Mouse (Mus musculus): Measurements from ENCODE around the gene Rasgrp4. TPM values are rescaled to one million over a fixed set of nuclear protein-coding genes. Genes with fewer than 3 reads are reported as not detected.
"Not testable (repeated sequence)": the region's sequence is repeated elsewhere in the genome, so short reads cannot be mapped to it uniquely, and the experiment has no call there.

The Rasgrp4 gene
- polyA plus RNA-seq, 1 experiment from 2014 or later: 1.1 TPM

DNA sequence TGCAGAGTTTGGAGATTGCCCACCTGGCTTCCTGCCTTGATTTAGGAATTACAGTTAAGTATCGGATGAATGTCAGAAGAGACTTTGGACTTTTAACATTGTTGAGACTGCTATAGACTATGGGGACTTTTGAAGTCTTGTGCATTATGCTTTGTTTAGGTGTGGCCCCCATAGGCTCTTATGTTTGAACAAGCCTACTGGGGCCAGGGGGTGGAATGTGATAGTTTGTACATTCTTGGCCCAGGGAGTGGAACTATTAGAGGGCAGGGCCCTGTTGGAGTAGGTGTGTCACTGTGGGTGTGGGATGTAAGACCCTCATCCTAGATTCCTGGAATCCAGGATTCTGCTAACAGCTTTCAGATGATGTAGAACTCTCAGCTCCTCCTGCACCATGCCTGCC lies 59.6 kb downstream of the Rasgrp4 start:
- not testable (repeated sequence) for H3K36me3 ChIP-seq; H3K27me3 ChIP-seq; ATAC-seq (ENCODE audit: insufficient number of reproducible peaks, insufficient read depth, low FRiP score, low TSS enrichment); H3K9ac ChIP-seq; H3K4me3 ChIP-seq; H3K27ac ChIP-seq; H3K4me1 ChIP-seq; H3K4me2 ChIP-seq (replicated peaks); H3K9me3 ChIP-seq
- WGBS: 89% methylated on average over 1 of the region's 1 CpGs

GRCm38 (mm10) chr7:29202577-29202976 lies 67.9 kb downstream of the Rasgrp4 start:
- WGBS: 91% methylated on average over 6 of the region's 6 CpGs
- Histone ChIP-seq H3K4me3 (no peak overlapping the region), H3K9ac (no peak overlapping the region), H3K36me3 (no peaks in the 10 kb centered on the region), H3K9me3 (no peaks in the 10 kb centered on the region), H3K4me2 (replicated peaks) (no peak overlapping the region), H3K27me3 (no peaks in the 10 kb centered on the region), H3K4me1 (no peaks in the 10 kb centered on the region), H3K27ac (no peak overlapping the region)
- no peak for ATAC-seq (ENCODE audit: insufficient number of reproducible peaks, insufficient read depth, low FRiP score, low TSS enrichment)

Other genes with a start within 250 kb of the Rasgrp4 start
- gene Actn4, start 172.5 kb upstream of the Rasgrp4 start, polyA plus RNA-seq (2016; fragmentation: Nextera tagmentation; extraction: Ambion mirVana): 233 and 253 TPM in 2 replicates
- 392 and 419 TPM in 2 replicates for gene Eif3k, start 153.0 kb upstream of the Rasgrp4 start, polyA plus RNA-seq (2016; fragmentation: Nextera tagmentation; extraction: Ambion mirVana)
- 6.7 and 9.3 TPM in 2 replicates for gene Map4k1, start 152.8 kb upstream of the Rasgrp4 start, polyA plus RNA-seq (2016; fragmentation: Nextera tagmentation; extraction: Ambion mirVana)
- gene Ryr1, start 9.7 kb upstream of the Rasgrp4 start, polyA plus RNA-seq (2016; fragmentation: Nextera tagmentation; extraction: Ambion mirVana): 3.7 and 4.3 TPM in 2 replicates
- 12.9 and 15.6 TPM in 2 replicates for gene Fam98c, start 21.4 kb downstream of the Rasgrp4 start, polyA plus RNA-seq (2016; fragmentation: Nextera tagmentation; extraction: Ambion mirVana)
- gene Ggn, start 35.4 kb downstream of the Rasgrp4 start, polyA plus RNA-seq (2016; fragmentation: Nextera tagmentation; extraction: Ambion mirVana): 0.59 and 0.78 TPM in 2 replicates
- gene Spred3, start 35.6 kb downstream of the Rasgrp4 start, polyA plus RNA-seq (2016; fragmentation: Nextera tagmentation; extraction: Ambion mirVana): 5.9 and 6.3 TPM in 2 replicates
- gene Psmd8, start 45.9 kb downstream of the Rasgrp4 start, polyA plus RNA-seq (2016; fragmentation: Nextera tagmentation; extraction: Ambion mirVana): 278 and 280 TPM in 2 replicates
- gene Catsperg1, start 79.2 kb downstream of the Rasgrp4 start, polyA plus RNA-seq (2016; fragmentation: Nextera tagmentation; extraction: Ambion mirVana): 0.37 and 0.60 TPM in 2 replicates
- gene Kcnk6, start 97.7 kb downstream of the Rasgrp4 start, polyA plus RNA-seq (2016; fragmentation: Nextera tagmentation; extraction: Ambion mirVana): 1.2 and 1.4 TPM in 2 replicates
- 100 and 104 TPM in 2 replicates for gene Yif1b, start 103.5 kb downstream of the Rasgrp4 start, polyA plus RNA-seq (2016; fragmentation: Nextera tagmentation; extraction: Ambion mirVana)
- gene 2200002D01Rik, start 113.6 kb downstream of the Rasgrp4 start, polyA plus RNA-seq (2016; fragmentation: Nextera tagmentation; extraction: Ambion mirVana): 1.9 and 2.6 TPM in 2 replicates
- gene Spint2, start 147.1 kb downstream of the Rasgrp4 start, polyA plus RNA-seq (2016; fragmentation: Nextera tagmentation; extraction: Ambion mirVana): 94.0 and 104 TPM in 2 replicates
- 17.1 and 19.6 TPM in 2 replicates for gene Ppp1r14a, start 154.5 kb downstream of the Rasgrp4 start, polyA plus RNA-seq (2016; fragmentation: Nextera tagmentation; extraction: Ambion mirVana)
- gene Dpf1, start 169.1 kb downstream of the Rasgrp4 start, polyA plus RNA-seq (2016; fragmentation: Nextera tagmentation; extraction: Ambion mirVana): 25.7 and 27.9 TPM in 2 replicates